Mouse (Mus musculus) stomach, embryonic 16.5 days (tissue): ENCODE results near the gene Rap1a. TPM values are rescaled to one million over a fixed set of nuclear protein-coding genes. Genes with fewer than 3 reads are reported as not detected.

Experiments used
- ATAC-seq: fragments of 200-750 bp; cut with Nextera tagmentation; 2 replicates; pipeline ENCODE4 v1.8.0; 2017; ENCODE audit warnings: moderate number of reproducible peaks, moderate TSS enrichment; ENCODE audit not compliant: insufficient read depth, low FRiP score
- H3K27ac ChIP-seq: fragments of 300-500 bp; sonication (generic); 2 replicates; pipeline ENCODE4 v1.5.1; 2014; ENCODE audit warnings: low read length
- H3K27me3 ChIP-seq: fragments of 300-500 bp; sonication (generic); 2 replicates; pipeline ENCODE4 v1.6.1; 2014; ENCODE audit warnings: low read length, control low read depth, mixed read lengths; ENCODE audit not compliant: control insufficient read depth, insufficient read depth
- H3K36me3 ChIP-seq: fragments of 300-500 bp; sonication (generic); 2 replicates; pipeline ENCODE4 v1.6.1; 2014; ENCODE audit warnings: low read length; ENCODE audit not compliant: control insufficient read depth, insufficient read depth
- H3K4me1 ChIP-seq: fragments of 300-500 bp; sonication (generic); 2 replicates; pipeline ENCODE4 v1.6.1; 2014; ENCODE audit warnings: low read length, control low read depth, mixed read lengths; ENCODE audit not compliant: control insufficient read depth, insufficient read depth
- H3K4me2 ChIP-seq: fragments of 300-500 bp; sonication (generic); 2 replicates; pipeline ENCODE4 v1.6.1; 2014; ENCODE audit warnings: low read depth, low read length, mixed read lengths
- H3K4me3 ChIP-seq: fragments of 300-500 bp; sonication (generic); replicated peaks from 2 replicates; pipeline ENCODE4 v1.5.1; 2014; ENCODE audit warnings: mild to moderate bottlenecking, low read length
- H3K9ac ChIP-seq: fragments of 300-500 bp; sonication (generic); 2 replicates; pipeline ENCODE4 v1.6.1; 2014; ENCODE audit warnings: low read length
- H3K9me3 ChIP-seq: fragments of 300-500 bp; sonication (generic); replicated peaks from 2 replicates; pipeline ENCODE4 v1.6.1; 2016; ENCODE audit warnings: low read length, control low read depth; ENCODE audit not compliant: control insufficient read depth
- WGBS: fragments of 180-500 bp; shearing (Covaris S2); extraction: QIAGEN DNeasy Blood & Tissue Kit; methylation state at CpG from one replicate; pipeline ENCODE4 v1.1.7; 2014; 5-methylcytosine and 5-hydroxymethylcytosine counted together
- polyA plus RNA-seq: library from polyadenylated mRNA; unstranded; fragments of >200 nt; fragmentation: Nextera tagmentation; extraction: Ambion mirVana; gene quantifications from 2 replicates; pipeline ENCODE4 v1.2.1, GENCODE M21; 2015

Gene Rap1a
- polyA plus RNA-seq, 1 experiment from 2014 or later: 148 TPM

DNA sequence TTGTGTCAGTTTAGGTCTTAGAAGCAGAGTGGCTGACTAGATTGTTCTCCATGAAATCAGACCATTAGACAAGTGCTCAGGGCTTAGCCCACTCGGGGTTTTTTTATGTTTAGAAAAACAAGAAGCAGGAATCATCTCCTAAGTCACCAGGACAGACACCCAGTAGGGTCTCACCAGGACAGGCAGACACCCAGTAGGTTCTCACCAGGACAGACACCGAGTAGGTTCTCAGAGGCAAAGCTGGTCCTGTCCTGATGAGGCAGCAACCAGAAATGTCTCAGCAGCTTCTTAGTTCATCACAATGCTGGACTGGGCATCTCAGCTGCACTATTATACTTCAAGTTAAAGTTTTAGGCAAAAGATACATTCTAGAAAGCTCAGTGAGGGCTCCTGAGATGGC is 23.6 kb upstream of the Rap1a start:
- 45% methylated on average over 2 of the region's 2 CpGs for whole genome bisulfite sequencing

DNA sequence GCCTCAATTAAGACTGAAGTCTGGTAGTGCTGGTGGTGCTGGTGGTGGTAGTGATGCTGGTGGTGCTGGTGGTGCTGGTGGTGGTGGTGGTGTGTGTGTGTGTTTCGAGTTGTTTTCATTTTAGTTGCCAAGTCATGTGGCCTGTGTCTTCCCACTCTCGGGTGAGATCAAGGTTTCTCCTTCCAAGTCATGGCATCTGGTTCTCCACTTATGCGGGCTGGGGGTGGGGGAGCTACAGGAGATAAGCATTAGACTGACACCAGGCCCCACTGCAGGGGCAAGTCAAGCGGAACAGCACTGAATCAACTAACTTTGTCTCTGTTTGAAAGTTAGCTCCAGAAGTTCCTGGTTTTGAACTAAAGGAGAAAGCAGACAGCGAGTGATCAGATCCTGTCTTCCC is 23.0 kb upstream of the Rap1a start:
- H3K27ac ChIP-seq: no peak overlapping the region
- no peak overlapping the region for H3K9ac ChIP-seq
- 43% methylated on average over 5 of the region's 5 CpGs for WGBS
- no peak overlapping the region for H3K4me3 ChIP-seq
- H3K36me3 ChIP-seq: no peaks in the 10 kb centered on the region
- H3K9me3 ChIP-seq: no peaks in the 10 kb centered on the region
- ATAC-seq: no peak
- no peak overlapping the region for H3K4me2 ChIP-seq
- 0 out of 2 replicates have a peak, but pooled peaks cover 3% of the 10 kb centered on the region for H3K4me1 ChIP-seq
- no peaks in the 10 kb centered on the region for H3K27me3 ChIP-seq

More for the DNA sequence above, 23.6 kb upstream of the Rap1a start:
- Histone ChIP-seq H3K27me3 (no peaks in the 10 kb centered on the region), H3K4me1 (0 out of 2 replicates have a peak, but pooled peaks cover 3% of the 10 kb centered on the region), H3K27ac (no peak overlapping the region), H3K36me3 (no peaks in the 10 kb centered on the region), H3K9me3 (no peaks in the 10 kb centered on the region), H3K4me3 (no peak overlapping the region), H3K9ac (no peak overlapping the region), H3K4me2 (no peak overlapping the region)
- ATAC-seq: no peak

DNA sequence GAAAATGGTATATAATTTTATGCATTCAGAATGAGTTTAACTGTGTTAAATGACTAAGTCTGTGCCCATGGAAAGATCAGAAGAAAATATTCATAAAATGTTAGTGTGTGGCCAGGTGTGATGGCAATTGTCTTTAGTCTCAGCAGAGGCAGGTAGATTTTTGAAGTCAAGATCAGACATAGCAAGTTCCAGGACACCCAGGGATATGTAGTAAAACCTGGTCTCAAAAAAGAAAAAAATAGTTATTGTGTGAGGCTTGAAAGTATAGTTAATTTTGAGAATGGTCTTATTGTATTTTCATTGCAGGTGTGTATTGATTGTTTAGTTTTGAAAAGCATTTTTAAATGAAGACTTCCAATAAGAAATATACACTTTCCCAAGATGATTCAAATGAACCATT is 22.5 kb upstream of the Rap1a start:
- Histone ChIP-seq H3K36me3 (no peaks in the 10 kb centered on the region), H3K4me2 (no peak overlapping the region), H3K27ac (no peak overlapping the region), H3K9me3 (no peaks in the 10 kb centered on the region), H3K4me1 (0 out of 2 replicates have a peak, but pooled peaks cover 3% of the 10 kb centered on the region), H3K9ac (no peak overlapping the region), H3K4me3 (no peak overlapping the region), H3K27me3 (no peaks in the 10 kb centered on the region)
- ATAC-seq: no peak

DNA sequence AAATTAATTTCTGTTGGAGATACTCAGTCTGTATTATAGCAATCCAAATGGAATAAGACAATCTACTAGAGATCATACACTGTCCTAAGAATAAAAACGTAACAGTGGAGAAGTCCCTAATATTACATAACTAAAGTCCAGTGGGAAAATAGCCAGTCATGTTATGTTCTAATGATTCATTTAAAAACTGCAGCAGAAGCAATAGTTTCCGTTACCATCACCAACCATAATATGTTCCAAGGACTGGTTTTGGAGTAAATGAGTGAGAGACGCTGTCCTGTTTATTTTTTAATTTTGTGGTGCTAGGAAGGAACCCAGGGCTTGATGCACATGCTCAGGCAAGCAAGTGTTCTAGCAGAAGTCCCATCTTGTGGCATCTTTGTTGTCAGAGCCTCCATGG is 20.4 kb upstream of the Rap1a start:
- no peaks in the 10 kb centered on the region for H3K36me3 ChIP-seq
- H3K9ac ChIP-seq: no peak overlapping the region
- H3K27me3 ChIP-seq: no peaks in the 10 kb centered on the region
- no peaks in the 10 kb centered on the region for H3K9me3 ChIP-seq
- 88% methylated on average over 3 of the region's 3 CpGs for WGBS
- H3K4me3 ChIP-seq: no peak overlapping the region
- no peak overlapping the region for H3K4me2 ChIP-seq
- no peak overlapping the region for H3K27ac ChIP-seq
- ATAC-seq: no peak
- 0 out of 2 replicates have a peak, but pooled peaks cover 3% of the 10 kb centered on the region for H3K4me1 ChIP-seq

DNA sequence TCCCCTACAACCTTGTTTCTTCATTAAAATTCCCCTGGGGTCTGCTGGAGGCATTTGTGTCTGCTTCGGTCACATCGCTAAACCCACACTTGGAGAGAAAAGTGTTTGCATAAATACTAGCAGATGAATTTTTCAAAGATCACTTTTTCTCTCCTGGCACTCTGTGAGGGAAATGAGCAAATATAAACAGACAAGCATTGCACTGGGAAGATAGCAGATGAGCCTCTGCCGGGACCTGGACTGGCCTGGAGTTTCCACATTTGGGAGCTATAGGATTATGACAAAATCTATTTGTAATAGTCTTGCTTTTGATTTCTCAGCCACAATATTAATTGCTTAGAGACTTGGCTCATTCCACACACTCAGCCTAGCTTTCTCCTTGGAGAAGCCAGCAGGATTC is 19.1 kb upstream of the Rap1a start:
- Histone ChIP-seq H3K4me3 (no peak overlapping the region), H3K27ac (no peak overlapping the region), H3K9me3 (no peaks in the 10 kb centered on the region), H3K4me2 (no peak overlapping the region), H3K36me3 (no peaks in the 10 kb centered on the region), H3K9ac (no peak overlapping the region), H3K4me1 (peaks cover 3% of the 10 kb centered on the region; the same call in 1 of the 2 replicates), H3K27me3 (no peaks in the 10 kb centered on the region)
- no peak for ATAC-seq
- 63% methylated on average over 3 of the region's 3 CpGs for WGBS

DNA sequence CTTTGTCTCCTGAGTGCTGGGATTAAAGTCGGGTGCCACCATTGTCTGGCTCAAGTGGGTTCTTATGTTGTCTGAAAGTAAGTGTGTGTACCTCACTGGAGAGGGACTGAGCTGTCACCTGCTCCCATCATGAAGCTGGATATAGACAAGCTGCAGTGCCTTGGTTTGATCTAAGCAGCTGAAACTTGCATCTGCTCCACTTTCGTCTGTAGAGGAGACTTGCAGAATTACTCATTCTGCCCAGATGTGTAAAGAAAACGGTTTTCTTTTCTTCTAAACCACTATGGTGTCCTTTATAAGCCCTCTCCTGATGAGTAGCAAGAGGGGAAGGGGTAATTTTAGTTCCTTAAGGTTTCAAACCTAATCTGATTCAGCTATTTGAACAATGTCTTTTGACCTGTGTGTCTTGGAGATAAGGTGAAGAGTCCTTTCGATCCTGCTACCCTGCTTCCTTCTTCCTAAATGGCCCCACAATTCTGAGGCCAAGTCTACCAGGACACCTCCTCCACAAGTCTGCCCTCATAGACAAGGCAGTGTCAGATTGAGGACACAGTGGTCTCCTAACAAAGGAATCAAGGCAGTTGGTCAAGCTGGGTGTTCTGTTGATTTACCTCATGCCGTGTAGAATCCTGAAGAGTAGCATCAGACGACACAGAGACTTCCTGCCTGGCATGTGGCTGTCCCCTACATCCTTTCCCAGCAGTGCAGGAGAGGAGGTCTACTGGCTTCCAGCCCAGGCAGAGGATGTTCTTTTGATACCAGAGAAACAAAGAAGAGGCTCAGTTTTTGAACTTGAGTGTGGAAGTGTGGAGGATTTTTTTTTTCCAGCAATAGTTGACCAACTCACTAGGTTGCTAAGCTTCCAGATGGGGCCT is 17.2 kb upstream of the Rap1a start:
- WGBS: 55% methylated on average over 6 of the region's 6 CpGs

DNA sequence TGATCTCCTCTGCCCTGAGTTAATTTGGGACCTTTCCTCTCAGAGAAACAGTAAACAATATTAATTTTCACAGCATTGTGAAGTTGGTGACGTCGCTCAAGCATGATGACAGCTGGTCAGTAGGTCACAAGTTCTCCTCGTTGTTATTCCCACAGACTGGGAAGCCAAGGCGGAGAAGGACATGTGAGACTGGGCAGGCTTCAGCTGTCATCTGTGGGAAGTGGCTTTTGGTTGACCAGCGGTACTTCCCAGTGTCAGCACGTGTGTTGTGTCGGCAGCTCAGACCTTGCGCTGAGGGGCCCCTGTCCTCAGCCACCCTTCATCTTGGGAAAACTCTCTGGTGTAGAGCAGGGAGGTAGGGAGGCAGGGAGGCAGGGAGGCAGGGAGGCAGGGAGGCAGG is 15.0 kb upstream of the Rap1a start:
- Histone ChIP-seq H3K36me3 (no peaks in the 10 kb centered on the region), H3K27ac (no peak overlapping the region), H3K4me3 (no peak overlapping the region), H3K4me1 (peaks cover 3% of the 10 kb centered on the region; the same call in 1 of the 2 replicates), H3K9me3 (no peaks in the 10 kb centered on the region), H3K4me2 (no peak overlapping the region), H3K9ac (no peak overlapping the region), H3K27me3 (no peaks in the 10 kb centered on the region)
- ATAC-seq: no peak
- WGBS: 47% methylated on average over 8 of the region's 8 CpGs

More for the DNA sequence above, 17.2 kb upstream of the Rap1a start:
- Histone ChIP-seq H3K27me3 (no peaks in the 10 kb centered on the region), H3K4me2 (no peak overlapping the region), H3K4me1 (peaks cover 3% of the 10 kb centered on the region; the same call in 1 of the 2 replicates), H3K36me3 (no peaks in the 10 kb centered on the region), H3K27ac (no peak overlapping the region), H3K9me3 (no peaks in the 10 kb centered on the region), H3K9ac (no peak overlapping the region), H3K4me3 (no peak overlapping the region)
- no peak for ATAC-seq

DNA sequence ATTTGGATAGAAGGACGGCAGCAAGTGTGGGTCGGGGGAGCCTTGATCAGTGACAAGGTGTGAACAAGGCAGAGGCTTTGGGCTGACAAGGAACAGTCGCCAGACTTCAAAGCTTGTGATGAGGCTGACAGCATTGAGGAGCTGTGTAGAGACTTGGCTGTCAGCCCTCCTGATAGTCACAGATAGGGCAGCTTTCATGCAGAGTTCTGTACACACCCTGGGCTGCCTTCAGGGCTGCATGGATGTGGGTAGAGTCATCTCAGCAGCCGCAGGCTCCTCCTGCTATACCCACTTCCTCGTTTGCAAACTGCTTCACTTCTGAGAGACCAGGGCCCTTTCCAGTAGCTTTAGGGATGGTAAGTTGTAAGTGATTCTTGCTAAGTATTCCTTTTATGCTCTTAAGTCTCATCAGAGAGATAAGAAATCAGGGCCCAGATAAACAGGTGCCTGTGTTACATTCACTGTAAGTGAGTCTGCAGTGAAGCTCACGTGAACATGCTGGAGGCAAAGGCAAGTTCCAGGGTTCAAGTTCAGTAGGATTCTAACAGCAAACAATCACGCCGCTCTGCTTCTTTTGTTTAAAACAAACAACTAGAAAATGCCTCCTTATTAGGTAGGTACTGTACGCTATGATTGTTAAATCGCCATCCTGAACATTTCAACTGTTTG is 14.2 kb upstream of the Rap1a start:
- Histone ChIP-seq H3K27me3 (no peaks in the 10 kb centered on the region), H3K9me3 (no peaks in the 10 kb centered on the region), H3K27ac (no peak overlapping the region), H3K4me1 (peaks cover 3% of the 10 kb centered on the region; the same call in 1 of the 2 replicates), H3K4me3 (no peak overlapping the region), H3K36me3 (no peaks in the 10 kb centered on the region), H3K4me2 (no peak overlapping the region), H3K9ac (no peak overlapping the region)
- whole genome bisulfite sequencing: 55% methylated on average over 10 of the region's 10 CpGs
- peak; percentile 56; the same call in 1 of the 2 replicates for ATAC-seq

DNA sequence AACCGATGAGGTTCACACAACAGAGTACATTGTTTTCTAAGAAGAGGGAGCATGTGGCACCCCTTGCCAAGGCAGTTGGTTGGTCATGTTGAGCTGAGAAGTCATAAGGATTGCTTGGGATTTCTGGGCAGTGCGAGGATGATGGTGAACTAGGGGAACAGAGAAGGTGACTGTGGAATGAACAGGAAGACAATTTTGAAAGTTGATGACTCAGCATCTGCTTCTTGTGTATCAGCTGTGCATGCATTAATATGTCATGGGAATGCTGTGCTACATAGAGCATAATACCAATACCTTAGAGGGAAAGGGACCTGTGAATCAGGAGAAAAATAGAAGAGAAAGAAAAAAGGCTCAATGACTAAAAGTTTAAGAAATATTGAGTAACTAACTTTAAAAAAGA is 10.0 kb upstream of the Rap1a start:
- ATAC-seq: no peak
- no peak overlapping the region for H3K27ac ChIP-seq
- 89% methylated on average over 2 of the region's 2 CpGs for WGBS

More for the DNA sequence above, 10.0 kb upstream of the Rap1a start:
- H3K9me3 ChIP-seq: no peaks in the 10 kb centered on the region
- H3K27me3 ChIP-seq: no peaks in the 10 kb centered on the region
- H3K36me3 ChIP-seq: no peaks in the 10 kb centered on the region
- H3K4me1 ChIP-seq: peaks cover 3% of the 10 kb centered on the region; the same call in 1 of the 2 replicates
- H3K4me2 ChIP-seq: no peak overlapping the region
- no peak overlapping the region for H3K4me3 ChIP-seq
- H3K9ac ChIP-seq: no peak overlapping the region
